Mouse (Mus musculus) gastrocnemius, postnatal 36 days (tissue): ENCODE measurements around the gene Frmd4b. TPM values are rescaled to one million over a fixed set of nuclear protein-coding genes. Genes with fewer than 3 reads are reported as not detected.

Experiments
- DNase-seq, 2 experiments: peaks; one replicate each; pipeline ENCODE4 v3.0.0; 2022
- intact Hi-C: fragments of 180-260 bp; cut with DNase I; formaldehyde crosslinking; loops from one replicate; pipeline ENCODE4 v1.15.1; 2025
- total RNA-seq, 2 experiments: library from RNA; stranded (reverse); gene quantifications; 2 replicates each; pipeline ENCODE4 v1.2.3; 2021

The Frmd4b gene
- total RNA-seq, 2 experiments from 2014 or later: 5.6 to 6.4 TPM

DNA sequence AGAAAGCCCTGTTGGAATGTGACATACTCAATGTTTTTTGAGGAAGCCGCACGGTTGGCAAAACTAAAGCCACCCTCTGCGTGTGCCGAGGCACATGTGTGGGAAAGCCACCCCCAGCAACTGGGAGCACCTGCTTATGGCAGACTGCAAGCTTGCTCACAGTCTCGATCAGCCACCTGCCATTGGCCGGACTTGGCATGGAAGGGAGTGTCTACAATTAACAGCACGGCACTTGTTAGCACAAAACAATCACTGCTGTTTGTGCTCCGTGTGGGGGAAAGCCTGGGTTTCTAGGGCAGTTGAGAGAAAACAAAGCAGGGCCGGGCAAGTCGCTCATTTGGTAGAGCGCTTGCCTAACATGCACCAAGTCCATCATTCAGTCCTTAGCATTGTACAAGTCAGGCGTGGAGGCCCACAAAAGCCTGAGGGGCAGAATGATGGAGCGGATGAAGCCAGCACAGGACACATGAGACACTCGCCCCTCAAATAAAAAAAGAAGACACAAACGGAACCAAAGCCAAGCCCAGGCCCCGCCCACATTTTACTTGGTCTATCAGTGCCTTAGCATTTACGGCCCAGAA, 277.0 kb downstream of the Frmd4b start:
- no peak for DNase-seq
- intact Hi-C loops: no loop called here

DNA sequence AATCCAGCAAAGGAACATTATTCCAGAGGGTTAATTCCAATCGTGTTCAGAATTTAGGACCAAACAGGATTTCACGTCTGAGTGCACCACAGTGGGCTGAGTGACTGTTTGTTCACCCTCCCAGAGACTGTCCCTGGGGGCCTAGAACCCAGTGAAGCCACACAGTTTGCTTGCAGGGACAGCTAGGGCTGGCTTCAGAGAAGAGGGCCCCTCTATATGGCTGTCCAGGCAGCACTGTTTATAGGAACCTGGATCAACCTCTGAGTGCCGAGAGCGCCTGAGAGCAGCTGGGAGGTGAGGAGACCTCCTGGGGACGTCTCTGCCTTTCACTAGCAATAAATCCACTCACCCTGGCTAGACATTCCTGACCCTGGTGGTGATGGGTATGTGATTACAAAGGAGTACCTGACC, 278.1 kb downstream of the Frmd4b start:
- intact Hi-C loops: no loop called here
- no peak for DNase-seq

DNA sequence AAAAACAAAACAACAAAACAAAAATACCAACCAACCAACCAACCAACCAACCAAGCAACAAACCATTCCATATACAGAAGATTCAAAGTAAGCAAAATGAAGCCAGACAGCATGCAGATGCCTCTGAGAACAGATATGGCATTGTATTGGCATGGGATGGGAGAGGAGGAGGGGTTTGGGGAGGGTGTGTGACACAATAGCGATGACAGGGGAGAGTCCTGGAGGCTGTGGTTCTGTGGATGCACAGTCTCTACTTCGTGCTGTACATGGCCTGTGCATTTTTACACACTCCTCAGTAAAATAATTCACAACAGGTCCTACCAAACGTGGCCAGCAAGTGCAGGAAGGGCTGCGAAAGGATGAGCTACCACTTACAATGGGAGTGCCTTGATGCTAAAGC, 278.5 kb downstream of the Frmd4b start:
- intact Hi-C loops: no loop called here
- no peak for DNase-seq

DNA sequence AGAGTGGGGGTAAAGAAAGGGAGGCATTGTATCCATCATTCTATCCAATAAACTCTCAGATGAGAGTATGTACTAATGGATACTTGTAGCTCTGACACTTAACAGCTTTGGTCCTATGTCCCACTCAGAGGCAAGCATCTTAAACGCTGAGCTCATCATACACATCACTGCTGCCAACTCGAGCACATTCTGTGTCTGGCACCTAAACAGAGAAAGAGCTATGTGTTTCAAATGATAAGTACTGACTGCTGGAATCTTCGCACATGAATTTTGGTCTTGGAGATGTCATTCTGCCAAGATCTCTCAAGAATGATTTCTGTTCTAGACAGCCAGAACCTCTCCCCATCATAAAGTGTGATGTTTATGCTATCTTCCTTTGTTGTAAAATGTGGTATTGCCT, 284.0 kb downstream of the Frmd4b start:
- intact Hi-C loops: no loop called here

DNA sequence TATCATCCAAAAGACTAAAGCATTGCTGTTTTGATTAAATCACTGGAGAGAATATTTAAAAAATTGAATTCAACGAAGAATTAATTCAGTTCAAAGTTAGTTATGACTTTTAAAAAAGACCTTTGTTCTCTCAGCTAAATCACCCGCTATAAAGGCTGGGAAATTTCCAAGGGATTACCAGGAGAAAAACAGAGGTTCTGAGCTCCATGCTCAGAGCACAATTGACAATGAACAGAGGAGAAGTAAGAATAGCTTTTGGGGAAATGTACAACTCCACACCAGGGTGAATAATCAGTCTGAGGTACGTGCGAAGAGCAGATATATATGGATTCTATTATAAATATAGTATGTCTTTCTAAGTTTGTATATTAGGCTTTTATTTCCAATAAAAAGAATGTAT, 293.4 kb downstream of the Frmd4b start:
- intact Hi-C loops: no loop called here
- DNase-seq: no peak

More for the DNA sequence above, 284.0 kb downstream of the Frmd4b start:
- no peak for DNase-seq

DNA sequence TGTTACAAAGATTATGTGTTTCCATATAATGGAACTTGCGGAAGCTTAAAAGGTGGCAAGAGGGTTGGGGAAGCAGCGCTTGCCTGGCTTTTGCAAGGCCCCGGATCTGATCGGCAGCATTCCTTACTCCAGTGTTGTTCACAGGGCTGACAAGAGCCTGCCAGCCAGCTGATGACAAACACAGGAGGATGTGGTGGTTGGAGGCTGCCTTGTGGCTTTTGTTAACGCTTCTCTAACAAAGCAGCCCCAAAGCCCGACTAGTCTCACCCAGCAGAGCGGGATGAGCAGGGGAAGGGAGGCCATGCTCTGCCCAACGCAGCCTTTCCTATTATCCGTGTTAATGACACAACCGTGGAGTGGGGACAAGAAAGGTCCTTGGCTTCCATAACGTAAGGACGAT, 295.2 kb downstream of the Frmd4b start:
- no peak for DNase-seq
- intact Hi-C loops: no loop called here

DNA sequence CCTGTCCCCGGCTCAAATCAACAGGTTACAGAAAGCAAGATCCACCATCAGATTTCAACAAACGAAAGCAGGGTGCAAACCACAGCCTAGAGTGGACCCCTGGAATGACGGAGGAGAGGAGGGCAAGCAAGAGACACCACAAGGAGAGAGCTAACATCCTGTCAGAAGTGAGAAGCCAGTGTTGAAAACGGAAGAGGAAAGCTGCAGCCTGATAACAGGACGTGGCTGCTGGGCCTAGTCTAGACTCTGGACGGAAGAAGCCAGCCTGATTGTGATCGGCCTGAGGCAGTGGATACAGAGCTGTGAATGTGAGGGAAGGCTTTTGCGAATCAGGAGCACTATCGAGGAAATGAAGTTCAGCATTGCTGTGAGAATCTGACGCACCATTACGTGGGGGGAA, 296.2 kb downstream of the Frmd4b start:
- no peak for DNase-seq
- intact Hi-C loops: no loop called here

DNA sequence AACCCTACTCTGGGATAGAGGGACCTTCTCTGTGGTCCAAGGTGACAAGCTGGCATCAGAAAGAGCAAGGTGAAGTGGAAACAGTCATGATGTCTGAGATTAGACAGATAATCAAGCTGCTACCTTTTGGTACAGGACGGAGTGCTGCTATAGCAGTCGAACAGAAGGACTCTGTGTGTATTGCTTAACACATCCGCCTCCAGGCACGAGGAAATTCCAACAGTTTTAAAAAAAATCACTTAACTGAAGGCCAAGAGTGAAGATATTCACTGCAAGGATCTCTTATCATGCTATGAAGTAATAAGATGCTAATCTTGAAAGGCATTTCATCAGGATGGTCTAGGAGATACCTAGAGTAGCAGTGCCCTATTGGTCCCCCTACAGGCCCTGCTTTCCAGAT, 298.3 kb downstream of the Frmd4b start:
- no peak for DNase-seq
- intact Hi-C loops: no loop called here

DNA sequence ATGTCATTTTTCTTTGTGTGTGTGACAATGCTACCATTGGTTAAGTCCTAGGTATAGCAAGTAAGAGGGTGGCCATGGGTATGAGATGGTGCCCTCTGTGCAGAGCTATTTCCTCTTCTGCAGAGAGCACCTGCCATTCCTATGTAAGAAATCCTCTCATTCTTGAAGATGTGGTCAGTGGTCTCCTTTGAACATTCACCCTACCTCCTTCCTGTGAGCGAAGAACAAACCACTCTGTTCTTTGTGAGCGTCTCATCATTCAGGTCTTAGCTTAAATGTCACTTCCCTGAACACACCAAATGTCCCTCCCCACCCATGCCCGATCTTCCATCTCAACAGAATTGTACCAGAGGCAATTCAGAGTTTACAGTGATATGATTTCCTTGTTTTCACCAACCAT, 299.4 kb downstream of the Frmd4b start:
- no peak for DNase-seq
- intact Hi-C loops: no loop called here

DNA sequence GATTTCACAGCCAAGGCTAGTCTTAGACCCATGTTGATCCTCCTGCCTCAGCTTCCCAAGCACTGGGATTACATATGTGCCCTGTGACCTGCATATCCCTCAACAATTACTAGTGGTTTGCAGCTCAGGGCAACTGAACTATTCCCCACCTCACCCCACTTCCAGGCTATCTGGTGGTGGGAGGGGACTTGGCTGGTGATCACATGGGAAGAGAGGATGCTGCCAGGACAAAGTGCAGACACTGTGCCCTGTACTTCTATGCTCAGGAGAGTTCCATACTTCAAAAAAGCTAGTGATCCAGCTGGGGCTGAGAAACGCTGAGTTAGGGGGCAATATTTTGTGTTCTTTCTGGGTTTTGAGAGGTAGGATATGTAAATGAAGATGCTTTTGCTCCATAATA, 300.6 kb downstream of the Frmd4b start:
- no peak for DNase-seq
- intact Hi-C loops: no loop called here

DNA sequence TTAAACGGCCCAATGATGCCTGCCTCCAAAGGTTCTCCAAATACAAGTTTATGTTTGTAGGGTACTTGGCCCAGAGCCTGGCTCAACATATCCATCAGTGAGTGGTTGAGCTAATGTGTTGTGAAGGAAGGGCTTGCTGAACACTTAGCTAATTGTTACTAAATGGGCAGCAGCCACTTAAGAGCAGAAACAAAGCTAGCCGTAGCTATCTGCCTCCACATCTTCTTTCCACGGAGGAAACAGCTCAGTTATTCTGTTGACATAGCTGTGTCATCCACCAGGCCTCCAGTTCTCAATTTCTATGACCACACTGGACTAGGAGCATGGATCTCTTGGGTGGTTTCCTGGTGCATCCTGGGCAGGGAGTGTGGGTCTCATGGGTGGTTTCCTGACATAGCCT, 302.0 kb downstream of the Frmd4b start:
- intact Hi-C loops: no loop called here
- DNase-seq: no peak

DNA sequence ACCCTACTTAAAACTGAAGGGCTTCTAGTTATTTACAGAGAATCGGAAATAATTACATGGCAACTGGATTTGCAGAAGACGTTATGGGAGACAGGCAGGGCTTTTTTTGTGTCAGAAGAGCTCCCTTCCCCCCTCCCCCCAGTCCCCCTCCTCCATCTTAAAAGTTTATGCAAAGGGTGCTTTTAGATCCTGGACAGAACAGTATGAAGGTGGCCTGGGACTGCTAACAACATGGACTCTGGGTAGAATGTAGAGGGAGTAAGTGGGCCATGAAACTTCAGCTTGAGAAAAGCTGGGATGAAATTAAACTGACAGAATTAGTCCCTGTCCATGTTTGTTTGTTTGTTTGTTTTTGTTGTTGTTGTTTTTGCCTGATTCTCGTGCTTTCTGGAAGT, 304.8 kb downstream of the Frmd4b start:
- intact Hi-C loops: loop anchor here (5.0 kb wide), 1 partner anchor 40 kb away; no protein-coding TSS in a partner anchor
- DNase-seq: no peak

DNA sequence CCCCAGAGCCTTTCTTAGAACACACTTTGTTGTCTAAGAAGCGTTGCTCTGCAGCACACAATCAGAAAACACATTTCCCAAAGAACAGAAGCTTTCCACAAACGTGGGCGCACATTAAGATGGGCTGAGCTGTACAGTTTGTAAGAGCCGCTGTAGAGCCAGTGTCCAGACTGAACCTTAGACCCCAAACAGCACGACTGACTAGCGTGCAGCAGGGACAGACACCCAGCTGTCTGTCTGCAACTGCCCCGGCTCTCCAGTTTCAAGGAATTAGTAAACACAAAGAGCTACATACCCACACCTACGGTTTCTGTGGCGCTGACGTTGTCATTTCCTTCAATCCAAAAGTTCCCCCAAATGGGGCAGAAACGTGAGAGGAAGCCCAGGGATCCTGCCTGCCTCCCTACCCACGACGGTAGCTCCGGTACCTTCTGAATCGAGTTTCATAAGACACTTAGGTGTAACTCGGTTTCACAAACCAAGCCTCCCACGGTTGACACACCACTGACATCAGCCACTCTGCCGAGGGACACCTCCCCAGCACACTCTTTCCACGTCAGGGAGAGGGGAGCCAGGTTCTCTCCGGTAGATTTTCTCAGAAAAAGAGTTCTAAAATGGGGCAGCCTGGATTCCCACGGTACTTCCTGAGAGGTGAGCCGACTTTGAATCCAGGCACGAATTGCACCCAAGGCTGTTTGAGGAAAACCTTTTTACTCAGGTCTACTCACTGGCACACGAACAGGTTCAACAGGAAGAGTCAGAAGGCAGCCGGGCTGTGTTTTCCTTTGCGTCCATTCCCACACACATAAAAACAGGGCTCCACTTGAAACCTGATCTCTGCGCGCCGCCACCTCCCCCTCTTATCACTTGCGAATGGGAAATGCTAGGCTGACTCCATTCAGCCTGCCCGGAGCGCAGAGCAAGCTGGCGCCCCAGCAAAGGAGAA, 305.5 kb downstream of the Frmd4b start:
- intact Hi-C loops: loop anchor here (5.0 kb wide), 1 partner anchor 40 kb away; no protein-coding TSS in a partner anchor

DNA sequence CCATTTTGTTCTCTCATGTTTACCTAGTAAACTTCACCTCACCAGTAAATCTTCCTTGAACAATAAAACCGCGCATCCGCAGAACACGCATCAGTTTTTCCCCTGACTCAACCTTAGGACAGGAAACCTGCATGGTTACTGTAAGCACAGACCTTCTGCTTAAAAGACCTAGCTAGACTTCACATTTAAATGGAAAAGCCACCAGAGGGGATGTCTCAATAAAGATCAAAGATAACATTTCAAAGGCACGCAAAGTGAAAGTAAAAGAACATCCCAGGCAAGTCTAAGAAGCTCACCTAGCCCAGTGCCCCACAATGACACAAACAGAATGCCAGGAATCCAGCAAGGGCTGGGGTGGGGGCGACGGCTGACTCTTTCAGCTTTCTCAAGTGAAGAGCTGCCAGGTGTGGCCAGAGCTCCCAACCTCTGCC, 306.4 kb downstream of the Frmd4b start:
- no peak for DNase-seq
- intact Hi-C loops: loop anchor here (5.0 kb wide), 1 partner anchor 41 kb away; no protein-coding TSS in a partner anchor

More for the DNA sequence above, 305.5 kb downstream of the Frmd4b start:
- DNase-seq: peak in 1 of 2 experiments; percentile 33

DNA sequence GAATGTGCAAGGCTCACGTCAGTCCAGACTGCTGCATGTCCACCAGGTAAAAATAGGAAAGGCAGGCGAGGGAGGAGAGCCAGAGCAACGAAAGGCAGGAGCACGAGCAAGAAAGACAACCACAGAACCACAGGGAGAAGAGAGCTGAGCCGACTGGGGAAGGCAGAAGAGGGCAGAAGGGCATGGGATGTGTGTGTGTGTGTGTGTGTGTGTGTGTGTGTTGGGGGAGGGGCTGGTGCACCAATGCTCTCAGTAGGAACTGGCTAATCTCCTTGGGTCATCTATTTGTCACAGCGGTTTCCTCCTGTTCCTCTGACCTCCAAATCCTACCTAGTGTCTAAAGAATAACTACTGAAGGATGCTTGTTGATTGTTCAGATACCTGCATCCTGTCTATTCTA, 308.2 kb downstream of the Frmd4b start:
- intact Hi-C loops: loop anchor here (5.0 kb wide), 1 partner anchor 88 kb away; no protein-coding TSS in a partner anchor
- no peak for DNase-seq

DNA sequence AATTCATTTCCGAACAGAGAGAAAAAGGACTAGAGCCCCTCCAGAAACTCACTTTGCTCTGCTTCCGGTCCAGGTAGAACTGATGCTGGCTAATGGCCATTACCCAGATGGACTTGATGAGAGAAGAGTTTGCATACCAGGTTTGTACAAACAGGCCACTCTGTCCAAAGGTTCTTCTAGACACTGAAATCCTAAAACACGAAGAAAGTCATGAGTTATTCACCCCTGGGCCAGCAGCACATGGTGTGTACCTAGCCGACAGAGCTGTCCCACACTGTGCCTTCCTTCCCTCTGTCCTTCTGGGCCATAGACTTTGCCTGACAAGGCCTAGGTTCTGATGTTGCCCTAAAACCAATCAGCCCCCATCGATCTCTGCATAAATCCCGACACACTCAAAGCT, 308.8 kb downstream of the Frmd4b start:
- intact Hi-C loops: loop anchor here (5.0 kb wide), 1 partner anchor 89 kb away; no protein-coding TSS in a partner anchor
- no peak for DNase-seq

DNA sequence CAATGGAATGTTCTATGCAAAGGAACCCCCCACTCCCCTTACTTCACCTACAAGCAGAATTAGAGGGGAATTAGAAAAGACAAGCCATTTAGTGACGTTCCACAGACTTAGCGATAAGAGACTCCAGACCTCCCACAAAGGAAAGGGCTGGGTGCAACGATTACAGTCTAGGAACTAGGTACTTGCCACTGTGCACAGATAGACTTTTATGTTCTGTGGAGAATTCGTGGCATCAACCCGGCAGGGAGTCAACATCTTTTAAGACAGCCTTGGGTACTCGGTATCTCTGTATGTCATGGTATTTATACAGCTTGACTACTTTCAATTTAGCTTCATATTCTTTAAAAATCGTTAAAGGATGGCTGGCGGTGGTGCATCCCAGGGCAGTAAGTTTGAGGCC, 310.1 kb downstream of the Frmd4b start:
- intact Hi-C loops: loop anchor here (5.0 kb wide), 1 partner anchor 90 kb away; no protein-coding TSS in a partner anchor
- DNase-seq: no peak

DNA sequence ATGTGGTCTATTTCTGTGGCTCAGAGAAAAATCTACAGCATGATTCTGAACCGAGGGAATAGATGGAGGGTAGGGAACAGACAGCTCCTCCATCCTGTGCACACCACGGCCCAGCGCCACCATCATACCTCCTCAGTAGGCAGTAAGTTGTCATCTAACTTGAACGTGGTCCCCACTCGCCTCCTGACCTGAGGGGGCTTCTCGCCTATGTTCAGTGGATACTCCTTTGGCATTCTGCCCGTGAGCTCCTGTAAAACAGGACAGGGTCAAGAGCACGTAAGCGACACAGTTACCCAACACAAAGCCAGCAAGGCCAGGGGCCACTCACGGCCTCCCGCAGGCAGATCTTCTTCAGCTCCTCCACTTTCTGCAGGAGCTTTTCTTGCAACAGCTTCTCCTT, 311.0 kb downstream of the Frmd4b start:
- intact Hi-C loops: loop anchor here (5.0 kb wide), 1 partner anchor 91 kb away; no protein-coding TSS in a partner anchor
- no peak for DNase-seq

DNA sequence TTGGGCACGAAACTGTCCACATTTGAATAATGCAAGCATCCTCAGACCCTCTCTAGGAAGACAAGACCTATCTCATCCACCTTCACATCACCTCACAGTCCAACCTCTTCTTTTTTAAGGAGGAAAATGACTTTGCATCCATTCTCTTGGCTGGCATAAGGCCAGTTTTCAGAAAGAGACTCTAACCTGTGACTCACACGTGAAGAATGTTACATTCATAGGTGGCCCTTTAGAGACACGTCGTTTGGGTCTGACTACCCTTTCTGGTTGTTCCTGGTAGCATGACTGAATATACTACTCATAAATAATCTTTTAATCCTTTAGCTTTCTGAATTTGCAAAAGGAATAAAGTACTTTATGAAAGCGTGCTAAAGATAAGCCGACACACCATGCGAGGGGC, 311.9 kb downstream of the Frmd4b start:
- DNase-seq: no peak
- intact Hi-C loops: loop anchor here (5.0 kb wide), 1 partner anchor 92 kb away; no protein-coding TSS in a partner anchor

DNA sequence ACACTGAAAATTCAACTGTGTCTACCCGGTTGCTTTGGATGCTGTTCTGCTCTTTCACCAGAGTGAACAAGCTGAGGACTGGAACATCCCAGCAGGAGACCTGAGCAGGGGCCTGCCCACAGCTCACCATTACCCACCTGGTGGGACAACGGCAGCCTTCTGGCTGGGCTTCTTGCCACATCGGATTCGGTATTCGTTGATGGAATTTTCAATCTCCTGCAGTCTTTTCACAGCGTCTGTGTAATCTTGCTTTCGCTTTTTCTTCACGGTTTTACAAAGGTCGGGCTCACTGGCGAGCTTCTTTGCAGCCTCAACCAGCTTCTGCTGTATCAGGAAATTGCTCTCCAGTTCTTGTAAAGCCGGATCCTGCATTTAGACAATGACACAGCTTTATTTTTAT, 312.3 kb downstream of the Frmd4b start:
- DNase-seq: no peak
- intact Hi-C loops: loop anchor here (5.0 kb wide), 1 partner anchor 92 kb away; no protein-coding TSS in a partner anchor
